Mouse (Mus musculus) kidney, adult 2 months (tissue): Measurements from ENCODE around the gene Osbpl2. TPM values are rescaled to one million over a fixed set of nuclear protein-coding genes. Genes with fewer than 3 reads are reported as not detected.

Source experiments
- DNase-seq: peaks from one replicate; pipeline ENCODE4 v3.0.0; 2021
- H3K27ac ChIP-seq: fragments of 200-500 bp; 2 replicates; pipeline ENCODE4 v1.5.1; 2012; ENCODE audit warnings: low read depth, low read length, control low read depth, inconsistent platforms; ENCODE audit not compliant: insufficient read depth
- H3K27me3 ChIP-seq: fragments of 200-500 bp; replicated peaks from 2 replicates; pipeline ENCODE4 v1.6.1; 2012; ENCODE audit warnings: mild to moderate bottlenecking, moderate library complexity, low read length, inconsistent platforms; ENCODE audit not compliant: control insufficient read depth, insufficient read depth
- H3K36me3 ChIP-seq: fragments of 200-500 bp; 2 replicates; pipeline ENCODE4 v1.6.1; 2012; ENCODE audit warnings: mild to moderate bottlenecking, moderate library complexity, low read length, inconsistent platforms; ENCODE audit not compliant: control insufficient read depth, insufficient read depth
- H3K4me1 ChIP-seq: fragments of 200-500 bp; 2 replicates; pipeline ENCODE4 v1.6.1; 2011; ENCODE audit warnings: low read length; ENCODE audit not compliant: control insufficient read depth, insufficient read depth
- H3K4me3 ChIP-seq: fragments of 200-500 bp; 2 replicates; pipeline ENCODE4 v1.5.1; 2011; ENCODE audit warnings: mild to moderate bottlenecking, low read depth, low read length, control low read depth; ENCODE audit not compliant: insufficient read depth
- CTCF ChIP-seq: fragments of 200-500 bp; conservative IDR thresholded peaks from 2 replicates; pipeline ENCODE4 v1.5.1; 2011; ENCODE audit warnings: low read depth, mild to moderate bottlenecking, control low read depth, low read length, moderate library complexity, mixed read lengths; ENCODE audit not compliant: insufficient read depth, insufficient read length
- POLR2A ChIP-seq: fragments of 200-500 bp; IDR thresholded peaks from one replicate; pipeline ENCODE4 v1.6.1; 2011; ENCODE audit warnings: low read depth, low read length, control low read depth
- WGBS: fragments of 180-500 bp; shearing (Covaris S2); methylation state at CpG from one replicate; pipeline ENCODE4 v1.1.7; 2018; 5-methylcytosine and 5-hydroxymethylcytosine counted together
- polyA plus RNA-seq: library from polyadenylated mRNA; depleted of rRNA; stranded (reverse); fragments of >200 nt; gene quantifications from 2 replicates; pipeline ENCODE4 v1.2.3, GENCODE M21; 2012

Gene Osbpl2
- polyA plus RNA-seq, 1 experiment, result 30.3 TPM

GRCm38 (mm10) chr2:180154796-180155195, 35.7 kb downstream of the Osbpl2 start:
- H3K27ac ChIP-seq, result no peak overlapping the region
- DNase-seq, result no peak
- H3K4me1 ChIP-seq, result peaks cover 3% of the 10 kb centered on the region; the same call in 1 of the 2 replicates
- no peak for TF ChIP-seq CTCF
- no peak for TF ChIP-seq POLR2A
- 67% methylated on average over 3 of the region's 3 CpGs for WGBS
- no peaks in the 10 kb centered on the region; the same call in none of the 2 replicates for H3K36me3 ChIP-seq
- no peaks in the 10 kb centered on the region for H3K27me3 ChIP-seq
- no peak overlapping the region for H3K4me3 ChIP-seq

GRCm38 (mm10) chr2:180158627-180159026, 39.5 kb downstream of the Osbpl2 start:
- no peak overlapping the region for H3K4me3 ChIP-seq
- no peaks in the 10 kb centered on the region for H3K4me1 ChIP-seq
- WGBS, result 75% methylated on average over 3 of the region's 3 CpGs
- no peaks in the 10 kb centered on the region for H3K27me3 ChIP-seq
- DNase-seq, result no peak
- H3K36me3 ChIP-seq, result peaks cover 1% of the 10 kb centered on the region
- H3K27ac ChIP-seq, result no peak overlapping the region
- TF ChIP-seq POLR2A (no peak), CTCF (no peak)

- DNase-seq, result no peak
- TF ChIP-seq POLR2A, result no peak
- TF ChIP-seq CTCF, result no peak
- H3K27ac ChIP-seq, result no peak overlapping the region
- H3K4me3 ChIP-seq, result no peak overlapping the region
- no peaks in the 10 kb centered on the region for H3K27me3 ChIP-seq
- no peaks in the 10 kb centered on the region; the same call in 1 of the 2 replicates for H3K4me1 ChIP-seq
- 98% methylated on average over 2 of the region's 2 CpGs for WGBS
- H3K36me3 ChIP-seq, result peaks cover 1% of the 10 kb centered on the region; the same call in 1 of the 2 replicates
These were observed 46.7 kb downstream of the Osbpl2 start for GRCm38 (mm10) chr2:180165855-180166254.

GRCm38 (mm10) chr2:180166869-180167268, 47.8 kb downstream of the Osbpl2 start:
- TF ChIP-seq CTCF (no peak), POLR2A (no peak)
- H3K4me1 ChIP-seq, result no peaks in the 10 kb centered on the region; the same call in 1 of the 2 replicates
- 81% methylated on average over 2 of the region's 2 CpGs for WGBS
- H3K4me3 ChIP-seq, result no peak overlapping the region
- no peak overlapping the region for H3K27ac ChIP-seq
- H3K27me3 ChIP-seq, result no peaks in the 10 kb centered on the region
- no peaks in the 10 kb centered on the region for H3K36me3 ChIP-seq
- DNase-seq, result no peak

GRCm38 (mm10) chr2:180170151-180170805, 51.2 kb downstream of the Osbpl2 start:
- TF ChIP-seq CTCF (no peak), POLR2A (no peak)
- Histone ChIP-seq H3K27ac (no peak overlapping the region), H3K4me1 (peaks cover 15% of the 10 kb centered on the region; the same call in 1 of the 2 replicates), H3K36me3 (no peaks in the 10 kb centered on the region), H3K4me3 (no peak overlapping the region), H3K27me3 (no peaks in the 10 kb centered on the region)
- DNase-seq, result no peak
- WGBS, result 85% methylated on average over 11 of the region's 11 CpGs

GRCm38 (mm10) chr2:180170806-180171521, 51.9 kb downstream of the Osbpl2 start, which contains the start of gene Adrm1:
Gene Adrm1, plus strand, starts transcription at chr2:180171485.
- Histone ChIP-seq H3K36me3 (no peaks in the 10 kb centered on the region), H3K4me3 (peak within 1 kb of the TSS; percentile 94), H3K27ac (peak within 1 kb of the TSS; percentile 59), H3K4me1 (peaks cover 15% of the 10 kb centered on the region; the same call in 1 of the 2 replicates), H3K27me3 (no peaks in the 10 kb centered on the region)
- TF ChIP-seq POLR2A, result no peak
- TF ChIP-seq CTCF, result peak; percentile 66
- peak; percentile 98 for DNase-seq
- WGBS, result 5% methylated on average over 41 of the region's 41 CpGs

- Histone ChIP-seq H3K27me3 (no peaks in the 10 kb centered on the region), H3K36me3 (0 out of 2 replicates have a peak, but pooled peaks cover 1% of the 10 kb centered on the region), H3K4me1 (peaks cover 15% of the 10 kb centered on the region; the same call in 1 of the 2 replicates), H3K27ac (peak overlapping the region; percentile 59), H3K4me3 (peak overlapping the region; percentile 94)
- no peak for TF ChIP-seq CTCF
- peak; percentile 17 for TF ChIP-seq POLR2A
- DNase-seq, result no peak
- WGBS, result under 1% methylated on average over 80 of the region's 80 CpGs
These were observed 52.5 kb downstream of the Osbpl2 start for GRCm38 (mm10) chr2:180171522-180172070.
